Mouse (Mus musculus): ENCODE results near the gene Vps33b. TPM values are rescaled to one million over a fixed set of nuclear protein-coding genes. Genes with fewer than 3 reads are reported as not detected.

Gene Vps33b
- polyA plus RNA-seq, 1 experiment from 2014 or later: 15.4 TPM

Other genes starting within 250 kb of the Vps33b start
- gene Zfp710, start 244.8 kb upstream of the Vps33b start, polyA plus RNA-seq (2015; fragmentation: Nextera tagmentation; extraction: Ambion mirVana): 20.1 and 20.5 TPM in 2 replicates
- gene Idh2, start 154.3 kb upstream of the Vps33b start, polyA plus RNA-seq (2015; fragmentation: Nextera tagmentation; extraction: Ambion mirVana): 633 and 674 TPM in 2 replicates
- 17.1 and 21.9 TPM in 2 replicates for gene Sema4b, start 82.8 kb upstream of the Vps33b start, polyA plus RNA-seq (2015; fragmentation: Nextera tagmentation; extraction: Ambion mirVana)
- gene Cib1, start 36.8 kb upstream of the Vps33b start, polyA plus RNA-seq (2015; fragmentation: Nextera tagmentation; extraction: Ambion mirVana): 108 and 122 TPM in 2 replicates
- gene Gdpgp1, start 36.8 kb upstream of the Vps33b start, polyA plus RNA-seq (2015; fragmentation: Nextera tagmentation; extraction: Ambion mirVana): 3.5 and 3.9 TPM in 2 replicates
- 1.2 and 2.1 TPM in 2 replicates for gene Ttll13, start 23.3 kb upstream of the Vps33b start, polyA plus RNA-seq (2015; fragmentation: Nextera tagmentation; extraction: Ambion mirVana)
- gene Ngrn, start 8.4 kb upstream of the Vps33b start, polyA plus RNA-seq (2015; fragmentation: Nextera tagmentation; extraction: Ambion mirVana): 47.5 and 48.3 TPM in 2 replicates
- 137 and 150 TPM in 2 replicates for gene Prc1, start 24.8 kb downstream of the Vps33b start, polyA plus RNA-seq (2015; fragmentation: Nextera tagmentation; extraction: Ambion mirVana)
- gene Rccd1, start 54.8 kb downstream of the Vps33b start, polyA plus RNA-seq (2015; fragmentation: Nextera tagmentation; extraction: Ambion mirVana): 9.5 and 12.3 TPM in 2 replicates
- 38.9 and 41.1 TPM in 2 replicates for gene Unc45a, start 71.4 kb downstream of the Vps33b start, polyA plus RNA-seq (2015; fragmentation: Nextera tagmentation; extraction: Ambion mirVana)
- 18.9 and 21.1 TPM in 2 replicates for gene Hddc3, start 73.5 kb downstream of the Vps33b start, polyA plus RNA-seq (2015; fragmentation: Nextera tagmentation; extraction: Ambion mirVana)
- gene Man2a2, start 101.7 kb downstream of the Vps33b start, polyA plus RNA-seq (2015; fragmentation: Nextera tagmentation; extraction: Ambion mirVana): 16.2 and 20.8 TPM in 2 replicates
- 14.9 and 18.5 TPM in 2 replicates for gene Fes, start 118.3 kb downstream of the Vps33b start, polyA plus RNA-seq (2015; fragmentation: Nextera tagmentation; extraction: Ambion mirVana)
- 12.9 and 13.5 TPM in 2 replicates for gene Furin, start 135.8 kb downstream of the Vps33b start, polyA plus RNA-seq (2015; fragmentation: Nextera tagmentation; extraction: Ambion mirVana)